Mouse (Mus musculus): ENCODE results near the gene Pou5f1.

Gene Pou5f1

GRCm38 (mm10) chr17:35513886-35514285, 8.1 kb downstream of the Pou5f1 start:
- DNase-seq, result peak; percentile 83

- no peak for DNase-seq
These were observed 8.9 kb downstream of the Pou5f1 start for GRCm38 (mm10) chr17:35514756-35515155.

GRCm38 (mm10) chr17:35515911-35516640, 10.3 kb downstream of the Pou5f1 start:
- DNase-seq, result peak; percentile 60

GRCm38 (mm10) chr17:35516652-35517500, 11.1 kb downstream of the Pou5f1 start, which contains the start of the genes Tcf19 and Cchcr1:
Tcf19 (minus strand) TSS chr17:35516824.
Cchcr1 (plus strand) TSS chr17:35517100.
- DNase-seq, result peak; percentile 99

- peak; percentile 25 for DNase-seq
These were observed 11.7 kb downstream of the Pou5f1 start for GRCm38 (mm10) chr17:35517526-35517925.

- DNase-seq, result no peak
These were observed 18.5 kb downstream of the Pou5f1 start for GRCm38 (mm10) chr17:35524354-35524753.

- no peak for DNase-seq
These were observed 20.8 kb downstream of the Pou5f1 start for GRCm38 (mm10) chr17:35526644-35527043.

- DNase-seq, result no peak
These were observed 26.5 kb downstream of the Pou5f1 start for GRCm38 (mm10) chr17:35532360-35532759.

GRCm38 (mm10) chr17:35532901-35533300, 27.1 kb downstream of the Pou5f1 start, which contains the start of gene Psors1c2:
Psors1c2 (plus strand) TSS chr17:35533201.
- DNase-seq, result no peak

- peak; percentile 81 for DNase-seq
These were observed 28.5 kb downstream of the Pou5f1 start for GRCm38 (mm10) chr17:35534343-35534742.

- DNase-seq, result no peak
These were observed 31.6 kb downstream of the Pou5f1 start for GRCm38 (mm10) chr17:35537421-35537820.

- DNase-seq, result no peak
These were observed 32.7 kb downstream of the Pou5f1 start for GRCm38 (mm10) chr17:35538476-35538875.

- DNase-seq, result no peak
These were observed 33.7 kb downstream of the Pou5f1 start for GRCm38 (mm10) chr17:35539540-35539939.

- no peak for DNase-seq
These were observed 37.1 kb downstream of the Pou5f1 start for GRCm38 (mm10) chr17:35542761-35543411.

- DNase-seq, result peak; percentile 75
These were observed 37.6 kb downstream of the Pou5f1 start for GRCm38 (mm10) chr17:35543412-35543861.

- DNase-seq, result no peak
These were observed 38.2 kb downstream of the Pou5f1 start for GRCm38 (mm10) chr17:35544001-35544400.

- DNase-seq, result peak; percentile 74
These were observed 38.9 kb downstream of the Pou5f1 start for GRCm38 (mm10) chr17:35544680-35545079.

- peak; percentile 50 for DNase-seq
These were observed 41.6 kb downstream of the Pou5f1 start for GRCm38 (mm10) chr17:35547465-35547864.

GRCm38 (mm10) chr17:35548636-35549035, 42.8 kb downstream of the Pou5f1 start:
- no peak for DNase-seq

GRCm38 (mm10) chr17:35549437-35550142, 43.8 kb downstream of the Pou5f1 start:
- DNase-seq, result peak; percentile 80

- no peak for DNase-seq
These were observed 44.3 kb downstream of the Pou5f1 start for GRCm38 (mm10) chr17:35550143-35550494.

GRCm38 (mm10) chr17:35550871-35551270, 45.1 kb downstream of the Pou5f1 start:
- no peak for DNase-seq
